Mouse (Mus musculus): ENCODE measurements at regions not wholly inside any gene's neighbourhood (a gene's known extent, or its start where the extent isn't known, plus 50 kb on each side); places are given as distances from the start of the nearest gene placed in this dataset.

GRCm38 (mm10) chr3:140034101-140034500 is 828.6 kb downstream of the Stpg2 start:
- WGBS, result 85% methylated on average over 3 of the region's 3 CpGs
- Histone ChIP-seq H3K4me1 (peaks cover 7% of the 10 kb centered on the region; the same call in 1 of the 2 replicates), H3K4me3 (no peak overlapping the region), H3K27me3 (ENCODE audit: poor library complexity, severe bottlenecking) (no peaks in the 10 kb centered on the region), H3K36me3 (replicated peaks) (no peaks in the 10 kb centered on the region), H3K27ac (no peak overlapping the region), H3K9me3 (no peaks in the 10 kb centered on the region)
- DNase-seq (ENCODE audit: extremely low spot score, low spot score), result no peak

GRCm38 (mm10) chr3:140035142-140035541 is 829.6 kb downstream of the Stpg2 start:
- no peaks in the 10 kb centered on the region for H3K27me3 ChIP-seq (ENCODE audit: poor library complexity, severe bottlenecking)
- no peak overlapping the region for H3K27ac ChIP-seq
- no peak for DNase-seq (ENCODE audit: extremely low spot score, low spot score)
- H3K4me1 ChIP-seq, result peaks cover 7% of the 10 kb centered on the region; the same call in 1 of the 2 replicates
- WGBS, result 68% methylated on average over 2 of the region's 2 CpGs
- no peak overlapping the region for H3K4me3 ChIP-seq
- no peaks in the 10 kb centered on the region for H3K9me3 ChIP-seq
- H3K36me3 ChIP-seq (replicated peaks), result no peaks in the 10 kb centered on the region

- no peak overlapping the region for H3K27ac ChIP-seq
- no peak overlapping the region for H3K4me3 ChIP-seq
- H3K4me1 ChIP-seq, result no peaks in the 10 kb centered on the region
- no peak for DNase-seq (ENCODE audit: extremely low spot score, low spot score)
- no peaks in the 10 kb centered on the region for H3K36me3 ChIP-seq (replicated peaks)
- no peaks in the 10 kb centered on the region for H3K9me3 ChIP-seq
- no peaks in the 10 kb centered on the region for H3K27me3 ChIP-seq (ENCODE audit: poor library complexity, severe bottlenecking)
These were observed 839.4 kb downstream of the Stpg2 start for GRCm38 (mm10) chr3:140044898-140045297.

GRCm38 (mm10) chr3:140054634-140055033 is 849.1 kb downstream of the Stpg2 start:
- DNase-seq (ENCODE audit: extremely low spot score, low spot score), result no peak
- Histone ChIP-seq H3K27ac (no peak overlapping the region), H3K9me3 (no peaks in the 10 kb centered on the region), H3K4me3 (no peak overlapping the region), H3K27me3 (ENCODE audit: poor library complexity, severe bottlenecking) (no peaks in the 10 kb centered on the region), H3K36me3 (replicated peaks) (no peaks in the 10 kb centered on the region), H3K4me1 (no peaks in the 10 kb centered on the region)
- 80% methylated on average over 1 of the region's 1 CpGs for WGBS

GRCm38 (mm10) chr3:140057962-140058631 is 852.6 kb downstream of the Stpg2 start:
- 85% methylated on average over 3 of the region's 3 CpGs for whole genome bisulfite sequencing
- no peaks in the 10 kb centered on the region for H3K36me3 ChIP-seq (replicated peaks)
- H3K4me3 ChIP-seq, result no peak overlapping the region
- no peaks in the 10 kb centered on the region for H3K27me3 ChIP-seq (ENCODE audit: poor library complexity, severe bottlenecking)
- DNase-seq (ENCODE audit: extremely low spot score, low spot score), result no peak
- H3K9me3 ChIP-seq, result no peaks in the 10 kb centered on the region
- H3K27ac ChIP-seq, result no peak overlapping the region
- no peaks in the 10 kb centered on the region for H3K4me1 ChIP-seq

GRCm38 (mm10) chr3:140059102-140059501 is 853.6 kb downstream of the Stpg2 start:
- no peaks in the 10 kb centered on the region for H3K27me3 ChIP-seq (ENCODE audit: poor library complexity, severe bottlenecking)
- no peaks in the 10 kb centered on the region for H3K36me3 ChIP-seq (replicated peaks)
- no peak for DNase-seq (ENCODE audit: extremely low spot score, low spot score)
- 87% methylated on average over 3 of the region's 3 CpGs for WGBS
- H3K9me3 ChIP-seq, result no peaks in the 10 kb centered on the region
- H3K4me3 ChIP-seq, result no peak overlapping the region
- H3K4me1 ChIP-seq, result no peaks in the 10 kb centered on the region
- H3K27ac ChIP-seq, result no peak overlapping the region

- Histone ChIP-seq H3K9me3 (no peaks in the 10 kb centered on the region), H3K27me3 (ENCODE audit: poor library complexity, severe bottlenecking) (no peaks in the 10 kb centered on the region), H3K36me3 (replicated peaks) (no peaks in the 10 kb centered on the region), H3K4me3 (no peak overlapping the region), H3K4me1 (no peaks in the 10 kb centered on the region), H3K27ac (no peak overlapping the region)
- 85% methylated on average over 4 of the region's 4 CpGs for WGBS
- DNase-seq (ENCODE audit: extremely low spot score, low spot score), result no peak
These were observed 854.1 kb downstream of the Stpg2 start for GRCm38 (mm10) chr3:140059522-140060110.

GRCm38 (mm10) chr3:140061769-140062381 is 856.4 kb downstream of the Stpg2 start:
- no peaks in the 10 kb centered on the region for H3K9me3 ChIP-seq

GRCm38 (mm10) chr3:140062880-140063279 is 857.4 kb downstream of the Stpg2 start:
- no peaks in the 10 kb centered on the region for H3K4me1 ChIP-seq
- H3K27me3 ChIP-seq (ENCODE audit: poor library complexity, severe bottlenecking), result no peaks in the 10 kb centered on the region
- DNase-seq (ENCODE audit: extremely low spot score, low spot score), result no peak
- H3K4me3 ChIP-seq, result no peak overlapping the region
- no peaks in the 10 kb centered on the region for H3K9me3 ChIP-seq
- no peak overlapping the region for H3K27ac ChIP-seq
- H3K36me3 ChIP-seq (replicated peaks), result no peaks in the 10 kb centered on the region
- WGBS, result 91% methylated on average over 5 of the region's 5 CpGs

More at GRCm38 (mm10) chr3:140061769-140062381, 856.4 kb downstream of the Stpg2 start:
- 93% methylated on average over 10 of the region's 10 CpGs for WGBS
- Histone ChIP-seq H3K4me3 (no peak overlapping the region), H3K27ac (no peak overlapping the region), H3K4me1 (no peaks in the 10 kb centered on the region), H3K36me3 (replicated peaks) (no peaks in the 10 kb centered on the region), H3K27me3 (ENCODE audit: poor library complexity, severe bottlenecking) (no peaks in the 10 kb centered on the region)
- no peak for DNase-seq (ENCODE audit: extremely low spot score, low spot score)

- H3K36me3 ChIP-seq (replicated peaks), result no peaks in the 10 kb centered on the region
- H3K4me3 ChIP-seq, result no peak overlapping the region
- H3K27me3 ChIP-seq (ENCODE audit: poor library complexity, severe bottlenecking), result no peaks in the 10 kb centered on the region
- no peaks in the 10 kb centered on the region for H3K4me1 ChIP-seq
- H3K27ac ChIP-seq, result no peak overlapping the region
- H3K9me3 ChIP-seq, result no peaks in the 10 kb centered on the region
- DNase-seq (ENCODE audit: extremely low spot score, low spot score), result no peak
- whole genome bisulfite sequencing, result 87% methylated on average over 3 of the region's 3 CpGs
These were observed 878.8 kb downstream of the Stpg2 start for GRCm38 (mm10) chr3:140084333-140084732.

GRCm38 (mm10) chr3:140085385-140085784 is 879.9 kb downstream of the Stpg2 start:
- no peaks in the 10 kb centered on the region for H3K9me3 ChIP-seq
- H3K36me3 ChIP-seq (replicated peaks), result no peaks in the 10 kb centered on the region
- no peak overlapping the region for H3K4me3 ChIP-seq
- DNase-seq (ENCODE audit: extremely low spot score, low spot score), result no peak
- H3K4me1 ChIP-seq, result no peaks in the 10 kb centered on the region
- H3K27ac ChIP-seq, result no peak overlapping the region
- H3K27me3 ChIP-seq (ENCODE audit: poor library complexity, severe bottlenecking), result no peaks in the 10 kb centered on the region
- 95% methylated on average over 3 of the region's 3 CpGs for WGBS

- WGBS, result 91% methylated on average over 3 of the region's 3 CpGs
- no peaks in the 10 kb centered on the region for H3K4me1 ChIP-seq
- H3K36me3 ChIP-seq (replicated peaks), result no peaks in the 10 kb centered on the region
- no peak overlapping the region for H3K4me3 ChIP-seq
- H3K27ac ChIP-seq, result no peak overlapping the region
- DNase-seq (ENCODE audit: extremely low spot score, low spot score), result no peak
- H3K27me3 ChIP-seq (ENCODE audit: poor library complexity, severe bottlenecking), result no peaks in the 10 kb centered on the region
- H3K9me3 ChIP-seq, result no peaks in the 10 kb centered on the region
These were observed 882.5 kb downstream of the Stpg2 start for GRCm38 (mm10) chr3:140088019-140088418.

GRCm38 (mm10) chr3:140091900-140092299 is 886.4 kb downstream of the Stpg2 start:
- Histone ChIP-seq H3K27ac (no peak overlapping the region), H3K36me3 (replicated peaks) (no peaks in the 10 kb centered on the region), H3K4me1 (no peaks in the 10 kb centered on the region), H3K9me3 (no peaks in the 10 kb centered on the region), H3K4me3 (no peak overlapping the region), H3K27me3 (ENCODE audit: poor library complexity, severe bottlenecking) (no peaks in the 10 kb centered on the region)
- WGBS, result 88% methylated on average over 2 of the region's 2 CpGs
- DNase-seq (ENCODE audit: extremely low spot score, low spot score), result no peak

Measured in forebrain, embryonic 10.5 days (tissue).